Mouse (Mus musculus): Measurements from ENCODE around the gene Polh. TPM values are rescaled to one million over a fixed set of nuclear protein-coding genes. Genes with fewer than 3 reads are reported as not detected.

Gene Polh
- polyA plus RNA-seq (2012; rRNA removed) = 1.0 and 1.7 TPM in 2 replicates

GRCm38 (mm10) chr17:46202421-46203071 lies at the start of gene Polh, which contains the start of gene Xpo5:
Gene Polh, minus strand, starts transcription at chr17:46202645.
Gene Xpo5, plus strand, starts transcription at chr17:46202782.
- Histone ChIP-seq H3K4me3 (ENCODE audit: low read depth, low read length) (peak within 1 kb of the TSS; percentile 84), H3K27ac (ENCODE audit: insufficient read depth, low read depth, low read length) (peak within 1 kb of the TSS; percentile 31), H3K27me3 (ENCODE audit: control insufficient read depth, insufficient read depth, low read length) (no peaks in the 10 kb centered on the region), H3K4me1 (ENCODE audit: control insufficient read depth, insufficient read depth, insufficient read length, low read length) (peaks cover 2% of the 10 kb centered on the region; the same call in 1 of the 2 replicates), H3K36me3 (ENCODE audit: control insufficient read depth, insufficient read depth, low read length) (peaks cover 6% of the 10 kb centered on the region; the same call in 1 of the 2 replicates)
- WGBS = under 1% methylated on average over 65 of the region's 66 CpGs
- no peak for TF ChIP-seq CTCF (IDR thresholded peaks at IDR 0.05; ENCODE audit: extremely low read depth, insufficient read length, insufficient replicate concordance, low read depth, low read length)
- 0 out of 2 replicates have a peak, but pooled peaks have one; percentile 22 for TF ChIP-seq POLR2A (IDR thresholded peaks at IDR 0.05; ENCODE audit: low read depth, low read length)

GRCm38 (mm10) chr17:46251174-46251573 lies 48.7 kb upstream of the Polh start:
- H3K36me3 ChIP-seq (ENCODE audit: control insufficient read depth, insufficient read depth, low read length) = peaks cover 29% of the 10 kb centered on the region
- 77% methylated on average over 7 of the region's 7 CpGs for WGBS

DNA sequence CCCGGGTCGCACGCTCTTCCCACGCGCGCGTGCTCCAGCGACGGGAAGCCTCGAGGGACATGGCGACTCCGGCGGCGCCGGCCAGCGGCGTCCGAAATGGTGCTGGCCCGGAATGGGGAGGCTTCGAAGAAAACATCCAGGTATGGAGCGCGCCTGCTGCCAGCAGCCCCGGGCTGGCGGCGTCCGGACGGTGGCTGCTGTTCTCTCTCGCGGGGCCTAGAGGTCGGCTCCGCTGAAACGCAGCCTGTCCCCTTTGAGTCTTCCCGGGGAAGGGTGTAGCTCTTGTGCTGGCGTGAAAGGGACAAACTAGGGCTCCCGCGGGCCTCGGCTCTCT lies 45.7 kb upstream of the Polh start:
- Histone ChIP-seq H3K36me3 (ENCODE audit: control insufficient read depth, insufficient read depth, low read length) (peaks cover 51% of the 10 kb centered on the region), H3K27me3 (ENCODE audit: control insufficient read depth, insufficient read depth, low read length) (no peaks in the 10 kb centered on the region), H3K27ac (ENCODE audit: insufficient read depth, low read depth, low read length) (peak overlapping the region; percentile 59), H3K4me3 (ENCODE audit: low read depth, low read length) (peak overlapping the region; percentile 91), H3K4me1 (ENCODE audit: control insufficient read depth, insufficient read depth, insufficient read length, low read length) (peaks cover 11% of the 10 kb centered on the region)
- TF ChIP-seq CTCF (IDR thresholded peaks at IDR 0.05; ENCODE audit: extremely low read depth, insufficient read length, insufficient replicate concordance, low read depth, low read length) (no peak), POLR2A (IDR thresholded peaks at IDR 0.05; ENCODE audit: low read depth, low read length) (no peak)
- WGBS = under 1% methylated on average over 37 of the region's 37 CpGs

More at GRCm38 (mm10) chr17:46251174-46251573, 48.7 kb upstream of the Polh start:
- Histone ChIP-seq H3K27me3 (ENCODE audit: control insufficient read depth, insufficient read depth, low read length) (peaks cover 12% of the 10 kb centered on the region), H3K4me1 (ENCODE audit: control insufficient read depth, insufficient read depth, insufficient read length, low read length) (peaks cover 19% of the 10 kb centered on the region), H3K27ac (ENCODE audit: insufficient read depth, low read depth, low read length) (no peak overlapping the region), H3K4me3 (ENCODE audit: low read depth, low read length) (no peak overlapping the region)
- TF ChIP-seq POLR2A (IDR thresholded peaks at IDR 0.05; ENCODE audit: low read depth, low read length) (no peak), CTCF (IDR thresholded peaks at IDR 0.05; ENCODE audit: extremely low read depth, insufficient read length, insufficient replicate concordance, low read depth, low read length) (no peak)

- Histone ChIP-seq H3K27me3 (ENCODE audit: control insufficient read depth, insufficient read depth, low read length) (no peaks in the 10 kb centered on the region), H3K4me3 (ENCODE audit: low read depth, low read length) (peak within 1 kb of the TSS; percentile 91), H3K36me3 (ENCODE audit: control insufficient read depth, insufficient read depth, low read length) (peaks cover 53% of the 10 kb centered on the region), H3K27ac (ENCODE audit: insufficient read depth, low read depth, low read length) (peak within 1 kb of the TSS; percentile 59), H3K4me1 (ENCODE audit: control insufficient read depth, insufficient read depth, insufficient read length, low read length) (peaks cover 13% of the 10 kb centered on the region)
- TF ChIP-seq CTCF (IDR thresholded peaks at IDR 0.05; ENCODE audit: extremely low read depth, insufficient read length, insufficient replicate concordance, low read depth, low read length) = no peak
- TF ChIP-seq POLR2A (IDR thresholded peaks at IDR 0.05; ENCODE audit: low read depth, low read length) = peak; percentile 59; the same call in 1 of the 2 replicates
- under 1% methylated on average over 53 of the region's 53 CpGs for WGBS
Measured at GRCm38 (mm10) chr17:46247512-46248188, 45.2 kb upstream of the Polh start, which contains the start of the genes Polr1c and Yipf3. Gene Polr1c, minus strand, starts transcription at chr17:46248054. Gene Yipf3, plus strand, starts transcription at chr17:46248080.

DNA sequence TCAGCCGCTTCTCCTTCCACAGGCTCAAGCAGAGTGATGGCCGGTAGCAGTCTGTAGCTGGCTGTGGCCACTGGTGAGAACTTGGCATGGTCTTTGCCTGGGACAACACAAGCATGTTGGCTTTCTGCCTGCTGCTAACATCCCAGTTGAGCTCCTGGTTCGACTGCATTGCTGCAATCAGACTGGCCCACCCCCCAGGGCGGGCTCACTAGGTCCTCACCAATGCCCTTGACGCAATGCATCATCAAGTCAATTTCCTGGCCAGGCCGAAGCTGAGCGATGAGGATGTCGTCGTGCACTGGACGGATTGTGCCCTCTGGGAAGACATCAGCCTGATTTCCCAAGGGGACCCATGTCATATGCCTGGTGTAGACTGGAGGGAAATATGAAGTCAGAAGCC lies 42.1 kb upstream of the Polh start:
- Histone ChIP-seq H3K27ac (ENCODE audit: insufficient read depth, low read depth, low read length) (no peak overlapping the region), H3K36me3 (ENCODE audit: control insufficient read depth, insufficient read depth, low read length) (peaks cover 51% of the 10 kb centered on the region), H3K4me3 (ENCODE audit: low read depth, low read length) (no peak overlapping the region), H3K4me1 (ENCODE audit: control insufficient read depth, insufficient read depth, insufficient read length, low read length) (peaks cover 13% of the 10 kb centered on the region), H3K27me3 (ENCODE audit: control insufficient read depth, insufficient read depth, low read length) (no peaks in the 10 kb centered on the region)
- WGBS = 78% methylated on average over 10 of the region's 10 CpGs
- TF ChIP-seq CTCF (IDR thresholded peaks at IDR 0.05; ENCODE audit: extremely low read depth, insufficient read length, insufficient replicate concordance, low read depth, low read length) (no peak), POLR2A (IDR thresholded peaks at IDR 0.05; ENCODE audit: low read depth, low read length) (no peak)

DNA sequence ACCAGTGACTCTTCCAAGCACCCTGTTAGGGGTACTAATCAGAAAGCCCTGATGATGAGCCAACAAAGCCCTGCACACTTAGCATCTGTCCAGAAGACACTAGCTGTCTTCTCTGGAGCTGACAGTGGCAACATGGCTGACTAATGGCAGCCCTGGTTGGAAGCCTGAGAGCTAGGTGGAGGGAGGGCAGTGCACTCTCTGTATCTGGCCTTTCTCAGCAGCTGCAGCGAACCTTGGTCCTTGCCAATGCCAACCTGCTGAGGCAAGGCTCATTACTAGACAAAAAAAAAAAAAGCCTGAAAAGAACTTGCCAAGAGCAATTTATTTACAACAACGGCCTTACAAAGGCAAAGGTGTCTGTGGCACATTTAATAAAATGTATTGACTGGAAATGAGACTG lies 41.2 kb upstream of the Polh start:
- no peak overlapping the region for H3K27ac ChIP-seq (ENCODE audit: insufficient read depth, low read depth, low read length)
- H3K36me3 ChIP-seq (ENCODE audit: control insufficient read depth, insufficient read depth, low read length) = peaks cover 51% of the 10 kb centered on the region
- TF ChIP-seq CTCF (IDR thresholded peaks at IDR 0.05; ENCODE audit: extremely low read depth, insufficient read length, insufficient replicate concordance, low read depth, low read length) (no peak), POLR2A (IDR thresholded peaks at IDR 0.05; ENCODE audit: low read depth, low read length) (no peak)
- no peak overlapping the region for H3K4me3 ChIP-seq (ENCODE audit: low read depth, low read length)
- H3K4me1 ChIP-seq (ENCODE audit: control insufficient read depth, insufficient read depth, insufficient read length, low read length) = peaks cover 9% of the 10 kb centered on the region
- H3K27me3 ChIP-seq (ENCODE audit: control insufficient read depth, insufficient read depth, low read length) = no peaks in the 10 kb centered on the region
- 23% methylated on average over 2 of the region's 2 CpGs for WGBS

- 62% methylated on average over 4 of the region's 4 CpGs for WGBS
- no peak overlapping the region for H3K4me3 ChIP-seq (ENCODE audit: low read depth, low read length)
- no peak for TF ChIP-seq CTCF (IDR thresholded peaks at IDR 0.05; ENCODE audit: extremely low read depth, insufficient read length, insufficient replicate concordance, low read depth, low read length)
- TF ChIP-seq POLR2A (IDR thresholded peaks at IDR 0.05; ENCODE audit: low read depth, low read length) = no peak
- H3K27me3 ChIP-seq (ENCODE audit: control insufficient read depth, insufficient read depth, low read length) = no peaks in the 10 kb centered on the region
- H3K27ac ChIP-seq (ENCODE audit: insufficient read depth, low read depth, low read length) = no peak overlapping the region
- H3K36me3 ChIP-seq (ENCODE audit: control insufficient read depth, insufficient read depth, low read length) = peaks cover 56% of the 10 kb centered on the region
- H3K4me1 ChIP-seq (ENCODE audit: control insufficient read depth, insufficient read depth, insufficient read length, low read length) = peaks cover 8% of the 10 kb centered on the region
Measured at GRCm38 (mm10) chr17:46242993-46243392, 40.5 kb upstream of the Polh start.
